Mouse (Mus musculus) left cerebral cortex, postnatal 25 days (tissue): ENCODE measurements around the gene Gm527. TPM values are rescaled to one million over a fixed set of nuclear protein-coding genes. Genes with fewer than 3 reads are reported as not detected.

Experiments
- total RNA-seq, 2 experiments: library from RNA; stranded (reverse); gene quantifications; 2 replicates each; pipeline ENCODE4 v1.2.3; 2021

Gm527 gene
- total RNA-seq, 2 experiments from 2014 or later, result 15.4 to 18.6 TPM

Other genes starting within 250 kb of the Gm527 start
- 10 to 100 TPM; 24.2 to 24.5 TPM for gene Klhl28, start 47.6 kb downstream of the Gm527 start, total RNA-seq
- gene Togaram1, start 47.9 kb downstream of the Gm527 start, total RNA-seq, result 10 to 100 TPM; 55.8 to 56.7 TPM
- gene Prpf39, start 118.4 kb downstream of the Gm527 start, total RNA-seq, result 10 to 100 TPM; 35.3 to 40.5 TPM
- gene Fkbp3, start 156.1 kb downstream of the Gm527 start, total RNA-seq, result 100 to 1,000 TPM; 169 to 191 TPM
- gene Fancm, start 157.7 kb downstream of the Gm527 start, total RNA-seq, result 10 to 100 TPM; 10.9 to 13.0 TPM